Mouse (Mus musculus): Measurements from ENCODE around the gene P2rx7.

- TF ChIP-seq CTCF (IDR thresholded peaks at IDR 0.05; ENCODE audit: extremely low read depth, insufficient read depth, low read length) (peak; percentile 63), POLR2A (IDR thresholded peaks at IDR 0.05; ENCODE audit: extremely low read depth, insufficient read depth, low read length) (no peak)
Observed at GRCm38 (mm10) chr5:122726068-122726467, 82.4 kb downstream of the P2rx7 start.

All from cortical plate, adult 2 months (tissue).